Mouse (Mus musculus) cerebellum, adult 2 months (tissue): Measurements from ENCODE around the gene Rars. TPM values are rescaled to one million over a fixed set of nuclear protein-coding genes. Genes with fewer than 3 reads are reported as not detected.
"Not testable (repeated sequence)": the region's sequence is repeated elsewhere in the genome, so short reads cannot be mapped to it uniquely, and the experiment has no call there.

Source experiments
- DNase-seq, 2 experiments: peaks; one replicate each; pipeline ENCODE4 v3.0.0; 2021
- H3K27ac ChIP-seq: fragments of 200-500 bp; 2 replicates; pipeline ENCODE4 v1.5.1; 2012; ENCODE audit warnings: low read length, control low read depth, inconsistent platforms; ENCODE audit not compliant: insufficient read depth
- H3K27me3 ChIP-seq: fragments of 200-500 bp; 2 replicates; pipeline ENCODE4 v1.6.1; 2012; ENCODE audit warnings: inconsistent platforms, mild to moderate bottlenecking, low read length, moderate library complexity; ENCODE audit not compliant: control insufficient read depth, insufficient read depth
- H3K4me1 ChIP-seq: fragments of 200-500 bp; 2 replicates; pipeline ENCODE4 v1.6.1; 2011; ENCODE audit warnings: low read length; ENCODE audit not compliant: control insufficient read depth, insufficient read depth
- H3K4me3 ChIP-seq: fragments of 200-500 bp; replicated peaks from 2 replicates; pipeline ENCODE3; 2011; ENCODE audit warnings: mild to moderate bottlenecking, low read depth, low read length, control low read depth; ENCODE audit not compliant: insufficient read depth
- CTCF ChIP-seq: fragments of 200-500 bp; IDR thresholded peaks from 2 replicates; pipeline ENCODE4 v1.5.1; 2011; ENCODE audit warnings: low read depth, mild to moderate bottlenecking, control low read depth, low read length, moderate library complexity, borderline replicate concordance; ENCODE audit not compliant: insufficient read depth
- POLR2A ChIP-seq: fragments of 200-500 bp; IDR thresholded peaks from 2 replicates; pipeline ENCODE4 v1.6.1; 2011; ENCODE audit warnings: low read length, control low read depth, borderline replicate concordance; ENCODE audit not compliant: insufficient read depth
- WGBS: fragments of 180-500 bp; shearing (Covaris S2); methylation state at CpG from one replicate; pipeline ENCODE4 v1.1.7; 2018; 5-methylcytosine and 5-hydroxymethylcytosine counted together
- polyA plus RNA-seq: library from polyadenylated mRNA; depleted of rRNA; stranded (reverse); fragments of >200 nt; gene quantifications from 2 replicates; pipeline ENCODE4 v1.2.3, GENCODE M21; 2012

Rars gene
- polyA plus RNA-seq, 1 experiment: 45.9 TPM

DNA sequence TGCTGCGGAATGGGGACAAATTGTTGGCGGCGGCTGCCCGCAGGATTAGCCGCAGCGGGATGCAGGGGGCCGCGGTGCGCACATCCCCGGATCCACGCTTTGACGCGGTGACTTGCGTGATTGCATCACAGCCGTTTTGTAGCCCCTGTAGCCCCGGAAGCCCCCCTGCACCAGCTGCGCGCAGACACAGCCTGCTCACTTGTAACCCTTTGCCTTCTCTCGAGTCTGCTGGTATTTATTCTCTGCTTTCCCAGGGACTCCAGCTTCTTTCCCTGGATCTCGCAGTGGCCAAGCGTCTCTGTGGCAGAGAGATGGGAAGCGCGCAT lies 35.8 kb downstream of the Rars start:
- Histone ChIP-seq H3K4me1 (no peaks in the 10 kb centered on the region), H3K27ac (no peak overlapping the region), H3K4me3 (peak overlapping the region; percentile 56), H3K27me3 (no peaks in the 10 kb centered on the region)
- TF ChIP-seq CTCF: no peak
- TF ChIP-seq POLR2A: peak; percentile 61
- WGBS: under 1% methylated on average over 23 of the region's 23 CpGs
- peak; percentile 80 to 83 for DNase-seq

DNA sequence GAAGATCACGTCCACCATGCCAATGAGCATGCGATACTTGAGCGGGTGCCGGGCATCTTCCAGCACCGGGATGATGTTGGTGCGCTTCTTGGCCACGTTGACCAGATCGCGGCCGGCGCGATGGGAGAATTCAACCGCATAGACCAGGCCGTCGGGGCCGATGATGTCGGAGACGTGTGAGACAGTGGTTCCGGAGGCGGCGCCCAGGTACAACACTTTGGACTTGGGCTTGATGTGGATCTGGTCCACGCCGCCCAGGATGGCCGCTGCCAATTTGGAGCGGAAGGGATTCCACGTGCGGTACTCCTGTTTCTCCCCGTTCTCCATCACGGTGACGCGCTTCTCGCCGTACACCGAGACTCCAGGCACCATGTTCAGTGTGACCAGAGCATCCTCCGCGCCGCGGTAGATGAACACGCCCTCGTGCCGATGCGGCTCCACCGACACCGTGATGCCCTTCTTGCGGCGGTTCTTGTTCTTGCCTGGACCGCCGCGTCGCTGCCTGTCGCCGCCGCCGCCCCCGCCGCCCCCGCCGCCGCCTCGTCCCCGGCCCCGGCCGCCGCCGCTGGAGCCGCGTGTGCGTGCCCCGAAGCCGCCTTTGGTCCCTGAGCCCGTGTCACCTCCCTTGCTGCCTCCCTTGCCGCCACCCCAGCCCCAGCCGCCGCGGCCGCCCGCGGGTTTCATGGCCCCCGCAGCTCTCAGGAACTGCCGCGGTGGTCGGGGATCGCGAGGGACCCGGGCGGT lies 36.4 kb downstream of the Rars start:
- Histone ChIP-seq H3K27ac (no peak overlapping the region), H3K27me3 (no peaks in the 10 kb centered on the region), H3K4me3 (peak overlapping the region; percentile 56), H3K4me1 (no peaks in the 10 kb centered on the region)
- TF ChIP-seq POLR2A (peak; percentile 4; the same call in 1 of the 2 replicates), CTCF (no peak)
- WGBS: under 1% methylated on average over 76 of the region's 86 CpGs
- DNase-seq: peak; percentile 58 to 67

DNA sequence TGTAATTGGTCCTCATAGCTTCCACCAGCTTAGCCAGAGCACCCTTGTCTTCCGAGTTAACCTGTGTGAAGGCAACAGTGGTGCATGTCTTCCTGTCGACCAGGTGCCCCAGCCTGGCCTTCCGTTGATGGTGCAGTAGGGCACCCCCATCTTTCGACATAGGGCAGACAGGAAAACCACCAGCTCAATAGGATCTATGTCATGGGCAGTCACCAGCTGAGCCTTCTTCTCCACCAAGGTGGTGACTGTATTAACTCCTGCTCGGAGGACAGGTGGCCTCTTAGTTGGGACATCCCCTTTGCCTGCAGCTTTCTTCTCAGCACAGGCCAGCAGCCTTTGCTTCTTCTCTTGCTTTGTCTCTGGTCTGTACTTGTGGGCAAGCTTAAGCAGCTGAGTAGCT lies 41.5 kb downstream of the Rars start:
- not testable (repeated sequence) for H3K4me1 ChIP-seq

DNA sequence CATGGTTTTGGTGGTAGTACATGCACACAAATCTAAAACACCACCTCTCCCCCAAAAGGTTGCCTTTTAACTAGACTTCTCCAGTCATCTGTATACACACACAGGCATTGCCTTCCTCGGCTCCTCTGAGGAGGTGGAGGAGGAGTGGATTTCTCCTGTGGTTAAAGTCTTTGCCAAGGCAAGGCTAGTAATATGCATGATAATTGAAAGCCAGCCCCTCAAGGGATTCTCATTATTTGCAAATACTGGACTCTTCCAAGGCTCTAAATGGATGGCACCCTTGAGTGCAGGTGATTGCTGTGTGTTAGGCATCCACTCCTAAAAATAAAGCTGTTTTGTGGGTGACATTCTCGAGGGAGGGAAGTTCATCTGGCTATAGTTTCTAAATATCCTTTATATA lies 45.9 kb downstream of the Rars start:
- 45% methylated on average over 2 of the region's 2 CpGs for WGBS
- H3K4me3 ChIP-seq: no peak overlapping the region
- TF ChIP-seq CTCF: no peak
- TF ChIP-seq POLR2A: no peak
- no peak for DNase-seq
- H3K27ac ChIP-seq: no peak overlapping the region
- no peaks in the 10 kb centered on the region for H3K27me3 ChIP-seq
- no peaks in the 10 kb centered on the region for H3K4me1 ChIP-seq

More for the DNA sequence above, 41.5 kb downstream of the Rars start:
- not testable (repeated sequence) for H3K4me3 ChIP-seq, DNase-seq, H3K27ac ChIP-seq, H3K27me3 ChIP-seq
- WGBS: 81% methylated on average over 5 of the region's 5 CpGs

DNA sequence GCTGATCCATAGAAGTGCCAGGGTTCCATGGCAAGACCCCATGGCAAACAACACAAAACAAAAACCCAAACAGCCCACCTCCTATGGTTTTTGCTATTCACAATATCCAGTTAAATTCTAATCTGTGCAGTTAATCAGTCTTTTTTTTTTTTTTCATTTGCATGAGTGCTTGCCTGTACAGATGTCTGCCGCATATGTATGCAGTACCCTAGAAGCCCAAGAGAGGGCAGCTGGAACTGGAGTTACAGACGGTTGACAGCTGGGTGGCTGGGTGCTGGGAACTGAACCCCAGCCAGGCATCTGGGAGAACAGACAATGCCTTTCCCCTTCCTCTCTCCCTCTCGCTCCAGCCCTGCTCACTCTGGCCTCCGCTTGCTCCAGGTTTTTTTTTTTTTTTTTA lies 49.8 kb downstream of the Rars start:
- TF ChIP-seq CTCF (no peak), POLR2A (no peak)
- H3K4me3 ChIP-seq: no peak overlapping the region
- H3K4me1 ChIP-seq: no peaks in the 10 kb centered on the region
- no peaks in the 10 kb centered on the region for H3K27me3 ChIP-seq
- 91% methylated on average over 4 of the region's 4 CpGs for WGBS
- no peak for DNase-seq
- no peak overlapping the region for H3K27ac ChIP-seq

DNA sequence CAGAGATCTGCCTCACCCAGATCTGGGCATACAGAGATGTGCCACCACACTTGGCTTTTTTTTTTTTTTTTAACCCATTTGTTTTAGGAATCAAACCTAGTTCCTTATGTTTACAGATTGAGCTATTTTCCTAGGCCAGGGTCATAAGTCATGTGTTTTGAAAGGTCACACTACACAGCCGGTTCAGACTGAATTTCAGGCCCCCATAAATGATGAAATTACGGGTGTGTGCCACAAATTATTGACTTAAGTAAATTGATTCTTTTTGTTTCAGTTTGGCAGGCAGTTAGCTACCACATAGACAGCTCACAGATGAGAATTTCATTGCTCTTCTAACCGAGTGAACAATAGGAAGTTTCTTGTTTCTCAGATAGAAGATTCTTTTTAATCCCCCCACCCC lies 50.3 kb downstream of the Rars start:
- H3K27ac ChIP-seq: no peak overlapping the region
- H3K4me3 ChIP-seq: no peak overlapping the region
- no peak for DNase-seq
- TF ChIP-seq POLR2A (no peak), CTCF (no peak)
- WGBS: 97% methylated on average over 3 of the region's 3 CpGs
- H3K4me1 ChIP-seq: no peaks in the 10 kb centered on the region
- no peaks in the 10 kb centered on the region for H3K27me3 ChIP-seq

DNA sequence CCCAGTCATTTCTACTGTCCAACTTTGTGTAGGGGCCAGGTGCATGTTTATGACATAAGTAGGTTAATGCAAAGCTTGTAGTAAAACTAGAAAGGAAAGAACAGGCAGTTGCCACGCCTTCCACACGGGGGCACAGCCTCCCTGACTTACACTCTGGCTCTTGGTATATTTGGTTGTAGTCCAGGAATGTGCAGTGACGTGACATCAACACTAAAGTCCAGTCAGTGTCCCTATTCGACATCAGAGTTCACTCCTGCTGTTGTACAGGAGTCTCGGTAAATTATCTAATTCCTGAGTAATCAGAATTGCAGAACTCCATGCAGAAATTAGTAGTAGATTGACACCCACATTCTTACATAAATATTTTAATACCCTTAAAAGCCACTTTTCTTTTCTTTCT lies 51.3 kb downstream of the Rars start:
- H3K27ac ChIP-seq: no peak overlapping the region
- peak in 1 of 2 experiments; percentile 12 for DNase-seq
- H3K27me3 ChIP-seq: no peaks in the 10 kb centered on the region
- TF ChIP-seq POLR2A: no peak
- no peak for TF ChIP-seq CTCF
- 57% methylated on average over 5 of the region's 5 CpGs for WGBS
- no peak overlapping the region for H3K4me3 ChIP-seq
- no peaks in the 10 kb centered on the region for H3K4me1 ChIP-seq

DNA sequence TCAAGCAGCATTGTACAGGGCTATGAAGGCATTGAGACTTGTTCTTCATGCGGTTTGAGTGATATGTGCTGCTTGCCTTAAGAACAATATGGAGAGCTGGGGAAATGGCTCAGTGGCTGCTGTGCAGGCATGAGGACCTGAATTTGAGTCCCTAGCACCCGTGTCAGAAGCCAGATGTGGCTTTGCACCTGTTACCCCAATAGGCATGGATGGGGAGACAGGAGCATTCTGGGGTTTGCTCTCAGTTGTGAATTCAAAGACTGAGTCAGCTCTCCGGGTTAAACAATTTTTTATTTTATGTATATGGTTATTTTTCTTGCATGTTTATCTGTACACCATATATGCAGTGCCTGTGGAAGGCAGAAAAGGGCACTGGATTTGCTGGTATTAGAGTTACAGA lies 51.9 kb downstream of the Rars start:
- 97% methylated on average over 3 of the region's 3 CpGs for WGBS
- DNase-seq: no peak
- H3K4me1 ChIP-seq: no peaks in the 10 kb centered on the region
- H3K27ac ChIP-seq: no peak overlapping the region
- no peaks in the 10 kb centered on the region for H3K27me3 ChIP-seq
- no peak overlapping the region for H3K4me3 ChIP-seq
- TF ChIP-seq CTCF: no peak
- no peak for TF ChIP-seq POLR2A
